In the genomic region with DNA sequence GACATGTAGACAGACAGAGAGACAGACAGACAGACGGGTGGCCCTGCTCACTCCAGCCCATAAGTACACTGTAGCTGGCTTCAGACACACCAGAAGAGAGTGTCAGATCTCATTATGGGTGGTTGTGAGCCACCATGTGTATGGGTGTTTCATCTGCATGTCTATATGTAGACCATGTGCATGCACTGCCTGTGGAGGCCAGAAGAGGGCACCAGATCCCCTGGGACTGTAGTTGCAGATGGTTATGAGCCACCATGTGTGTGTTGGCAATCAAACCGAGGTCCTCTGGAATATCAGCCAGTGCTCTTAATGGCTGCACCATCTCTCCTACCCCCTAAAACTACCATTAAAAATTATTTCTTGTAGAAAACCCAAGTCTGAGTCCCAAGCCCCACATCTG, we compare ENCODE assay signal across 14 mouse cellular contexts. TPM values are rescaled to one million over a fixed set of nuclear protein-coding genes. Genes with fewer than 3 reads are reported as not detected.
A peak's percentile ranks its signal among the peaks of the same experiment; 100 is the strongest.
DNase-seq lines count a peak whose midpoint lies in the region; ATAC-seq and TF ChIP-seq lines count a peak whose summit lies in the region.
"Had no signal": no experiment of that assay in that cellular context is flagged by ENCODE, and none has a peak within 500 bp of the region (broad histone marks: within the 10 kb centered on the region; RNA-seq: fewer than 3 reads in every experiment).

No protein-coding gene starts in this region.

- TF ChIP-seq CTCF in kidney, adult 2 months (conservative IDR thresholded peaks at IDR 0.05; ENCODE audit: insufficient read depth, insufficient read length, low read depth, low read length): 0 out of 2 replicates have a peak, but pooled peaks have one; percentile 22
- peak; percentile 44 to 62 (median 51) for TF ChIP-seq CTCF in MEL (IDR thresholded peaks at IDR 0.05 in 2 of 3, conservative IDR thresholded peaks at IDR 0.05 in 1 of 3; ENCODE audit: control insufficient read depth in 1 of 3, insufficient read depth in 1 of 3, low read depth in 2 of 3, low read length in 3 of 3, poor library complexity in 1 of 3, severe bottlenecking in 1 of 3)
- TF ChIP-seq CTCF in liver, postnatal 0 days (IDR thresholded peaks at IDR 0.05; ENCODE audit: low read depth): peak; percentile 69

- no peaks in the 10 kb centered on the region for H3K36me3 ChIP-seq in kidney, adult 2 months (ENCODE audit: control insufficient read depth, insufficient read depth, low read length)
- no peaks in the 10 kb centered on the region for H3K36me3 ChIP-seq in MEL (ENCODE audit: control insufficient read depth in 1 of 2, insufficient read depth in 2 of 2, low read length in 2 of 2)
- H3K36me3 ChIP-seq in liver, postnatal 0 days (replicated peaks; ENCODE audit: insufficient read depth, low read length): no peaks in the 10 kb centered on the region
- no peaks in the 10 kb centered on the region for H3K36me3 ChIP-seq in forebrain, embryonic 14.5 days (ENCODE audit: control insufficient read depth, insufficient read depth, low read length)
- H3K36me3 ChIP-seq: heart, embryonic 15.5 days; liver, embryonic 13.5 days; neural tube, embryonic 12.5 days had no signal

- TF ChIP-seq POLR2A in kidney, adult 2 months (IDR thresholded peaks at IDR 0.05; ENCODE audit: low read depth, low read length): no peak
- no peak for TF ChIP-seq POLR2A in MEL (IDR thresholded peaks at IDR 0.05; ENCODE audit: control insufficient read depth in 1 of 2, insufficient read depth in 1 of 2, low read depth in 1 of 2, low read length in 2 of 2, poor library complexity in 1 of 2)

- H3K4me1 ChIP-seq in kidney, adult 2 months (ENCODE audit: control insufficient read depth, insufficient read depth, low read length): no peaks in the 10 kb centered on the region
- H3K4me1 ChIP-seq in MEL (ENCODE audit: control insufficient read depth in 1 of 2, insufficient read depth in 2 of 2, low read length in 2 of 2): no peaks in the 10 kb centered on the region
- H3K4me1 ChIP-seq in liver, postnatal 0 days (ENCODE audit: insufficient read depth): no peaks in the 10 kb centered on the region
- no peaks in the 10 kb centered on the region for H3K4me1 ChIP-seq in forebrain, embryonic 14.5 days (ENCODE audit: control insufficient read depth, insufficient read depth, low read length)
- H3K4me1 ChIP-seq: heart, embryonic 15.5 days; liver, embryonic 13.5 days; neural tube, embryonic 12.5 days had no signal

- DNase-seq in kidney, adult 2 months: no peak
- no peak for DNase-seq in kidney, adult 8-10 months
- DNase-seq in 416B (ENCODE audit: low read depth) (peak; percentile 54), MEL (ENCODE audit: low read depth, low spot score) (peak; percentile 57)
- peak; percentile 40 for DNase-seq in liver, postnatal 0 days
- DNase-seq in yolk sac, embryonic 10.5 days (ENCODE audit: low spot score): no peak
- DNase-seq in heart, postnatal 36 days: no peak
- DNase-seq in forebrain, embryonic 14.5 days (ENCODE audit: low spot score): no peak
- DNase-seq: cerebellum, adult 9-11 months; liver, embryonic 13.5 days had no signal

- no peak for ATAC-seq in liver, postnatal 0 days
- no peak for ATAC-seq in forebrain, embryonic 14.5 days
- ATAC-seq: activated CD4-positive, CD25-positive, alpha-beta regulatory T cell, adult 4 months had no signal

- H3K9ac ChIP-seq in MEL (ENCODE audit: control insufficient read depth, low read depth, low read length, poor library complexity, severe bottlenecking): no peak overlapping the region
- no peak overlapping the region for H3K9ac ChIP-seq in liver, postnatal 0 days (replicated peaks)
- no peak overlapping the region for H3K9ac ChIP-seq in forebrain, embryonic 14.5 days (ENCODE audit: low read length)
- H3K9ac ChIP-seq: heart, embryonic 15.5 days; liver, embryonic 13.5 days; neural tube, embryonic 12.5 days had no signal

- WGBS in kidney, adult 2 months: 95% methylated on average over 2 of the region's 2 CpGs
- 82% methylated on average over 2 of the region's 2 CpGs for WGBS in liver, postnatal 0 days (ENCODE audit: insufficient replicate concordance)
- WGBS in forebrain, embryonic 14.5 days: 93% methylated on average over 2 of the region's 2 CpGs

- 0 out of 2 replicates have a peak overlapping the region, but pooled peaks have one; percentile 14 for H3K4me2 ChIP-seq in liver, postnatal 0 days (ENCODE audit: low read depth, low read length)
- H3K4me2 ChIP-seq in forebrain, embryonic 14.5 days (ENCODE audit: low read length): no peak overlapping the region
- H3K4me2 ChIP-seq: heart, embryonic 15.5 days; liver, embryonic 13.5 days; neural tube, embryonic 12.5 days had no signal

- no peak for TF ChIP-seq EP300 in MEL (IDR thresholded peaks at IDR 0.05; ENCODE audit: low read depth in 1 of 2, low read length in 2 of 2)
- TF ChIP-seq EP300 in liver, postnatal 0 days (IDR thresholded peaks at IDR 0.05; ENCODE audit: low read depth): no peak

- no peak overlapping the region for H3K27ac ChIP-seq in kidney, adult 2 months (ENCODE audit: insufficient read depth, low read depth, low read length)
- H3K27ac ChIP-seq in MEL (ENCODE audit: control insufficient read depth, low read depth, low read length): no peak overlapping the region
- H3K27ac ChIP-seq in liver, postnatal 0 days (ENCODE audit: low read depth): peak overlapping the region; percentile 72
- H3K27ac ChIP-seq in forebrain, embryonic 14.5 days (ENCODE audit: low read depth, low read length): no peak overlapping the region
- H3K27ac ChIP-seq: heart, embryonic 15.5 days; liver, embryonic 13.5 days; neural tube, embryonic 12.5 days had no signal

- no peaks in the 10 kb centered on the region for H3K79me2 ChIP-seq in MEL (ENCODE audit: control insufficient read depth, insufficient read depth, low read length, poor library complexity)

- no peak overlapping the region for H3K4me3 ChIP-seq in kidney, adult 2 months (ENCODE audit: insufficient read depth, low read depth, low read length)
- no peak overlapping the region for H3K4me3 ChIP-seq in MEL (ENCODE audit: control insufficient read depth in 1 of 2, insufficient read depth in 1 of 2, low read depth in 2 of 2, low read length in 2 of 2)
- no peak overlapping the region for H3K4me3 ChIP-seq in liver, postnatal 0 days (ENCODE audit: low read depth, low read length)
- no peak overlapping the region for H3K4me3 ChIP-seq in forebrain, embryonic 14.5 days (ENCODE audit: low read depth, low read length)
- H3K4me3 ChIP-seq: erythroblast, embryonic 14.5 days; heart, embryonic 15.5 days; liver, embryonic 13.5 days; neural tube, embryonic 12.5 days had no signal

- intact Hi-C loops in heart, postnatal 36 days (cut with DNase I): no loop called here

- H3K9me3 ChIP-seq in MEL (replicated peaks; ENCODE audit: insufficient read depth, low read length): no peaks in the 10 kb centered on the region
- no peaks in the 10 kb centered on the region for H3K9me3 ChIP-seq in liver, postnatal 0 days (ENCODE audit: low read length)
- H3K9me3 ChIP-seq in forebrain, embryonic 14.5 days (replicated peaks; ENCODE audit: control insufficient read depth, low read length): no peaks in the 10 kb centered on the region
- H3K9me3 ChIP-seq: heart, embryonic 15.5 days; neural tube, embryonic 12.5 days had no signal

- peak; percentile 36 for TF ChIP-seq RAD21 in MEL (IDR thresholded peaks at IDR 0.05; ENCODE audit: low read depth, low read length)

- H3K27me3 ChIP-seq in kidney, adult 2 months (replicated peaks; ENCODE audit: control insufficient read depth, insufficient read depth, low read length): no peaks in the 10 kb centered on the region
- H3K27me3 ChIP-seq in MEL (ENCODE audit: control insufficient read depth in 1 of 2, insufficient read depth in 2 of 2, low read length in 2 of 2): no peaks in the 10 kb centered on the region
- H3K27me3 ChIP-seq in liver, postnatal 0 days (ENCODE audit: insufficient read depth, low read length): no peaks in the 10 kb centered on the region
- H3K27me3 ChIP-seq in forebrain, embryonic 14.5 days (replicated peaks; ENCODE audit: control insufficient read depth, insufficient read depth, low read length): no peaks in the 10 kb centered on the region
- H3K27me3 ChIP-seq: heart, embryonic 15.5 days; liver, embryonic 13.5 days; neural tube, embryonic 12.5 days had no signal

TF ChIP-seq in MEL, 35 proteins besides CTCF, POLR2A, EP300 and RAD21:
- TF ChIP-seq MXI1 (IDR thresholded peaks at IDR 0.05; ENCODE audit: low read depth, low read length) (no peak), MYC (IDR thresholded peaks at IDR 0.05; ENCODE audit: low read depth, low read length) (0 out of 2 replicates have a peak, but pooled peaks have one; percentile 39), ZKSCAN1 (IDR thresholded peaks at IDR 0.05; ENCODE audit: low read depth, low read length) (no peak), SIN3A (IDR thresholded peaks at IDR 0.05; ENCODE audit: low read length) (no peak), RCOR1 (IDR thresholded peaks at IDR 0.05; ENCODE audit: low read depth, low read length) (no peak), ELF1 (IDR thresholded peaks at IDR 0.05; ENCODE audit: low read depth, low read length) (no peak)
TF ChIP-seq in MEL: peak in this region for 1.

RNA-seq across cellular contexts. Expression of gene Fcgr4, which starts 11.8 kb away (rescaled TPM):
- polyA plus RNA-seq in kidney, adult 2 months (2012; rRNA removed): 3.3 and 3.7 TPM in 2 replicates
- total RNA-seq in MEL (2012; rRNA removed): not detected in 2 replicates
- not detected for polyA plus RNA-seq in MEL (2012; ENCODE audit: insufficient read depth in 1 of 2, insufficient read length in 2 of 2, low read depth in 1 of 2, low replicate concordance in 2 of 2, missing spikeins in 1 of 2)
- polyA plus RNA-seq in liver, postnatal 0 days (2015; fragmentation: Nextera tagmentation; extraction: Ambion mirVana): 9.4 and 9.7 TPM in 2 replicates
- under 1 TPM in 1 of 2 experiments, not detected in 1; 0.76 TPM for total RNA-seq in heart, postnatal 36 days (2021)
- 0.41 and 0.50 TPM in 2 replicates for polyA plus RNA-seq in forebrain, embryonic 14.5 days (2014; fragmentation: Nextera tagmentation; extraction: Ambion mirVana)
- polyA plus RNA-seq: erythroblast, embryonic 14.5 days had no signal

RNA-seq across cellular contexts. Expression of gene Fcgr2b, which starts 30.6 kb away (rescaled TPM):
- polyA plus RNA-seq in kidney, adult 2 months (2012; rRNA removed): 61.7 and 64.6 TPM in 2 replicates
- 4.7 and 6.4 TPM in 2 replicates for total RNA-seq in MEL (2012; rRNA removed)
- 1 to 10 TPM in 1 of 2 experiments, not detected in 1; 8.2 TPM for polyA plus RNA-seq in MEL (2012; ENCODE audit: insufficient read depth in 1 of 2, insufficient read length in 2 of 2, low read depth in 1 of 2, low replicate concordance in 2 of 2, missing spikeins in 1 of 2)
- 18.0 and 18.7 TPM in 2 replicates for polyA plus RNA-seq in liver, postnatal 0 days (2015; fragmentation: Nextera tagmentation; extraction: Ambion mirVana)
- total RNA-seq in heart, postnatal 36 days (2021): 10 to 100 TPM in 1 of 2 experiments, 1 to 10 TPM in 1; 7.3 to 10.0 TPM
- polyA plus RNA-seq in forebrain, embryonic 14.5 days (2014; fragmentation: Nextera tagmentation; extraction: Ambion mirVana): 0.52 and 1.5 TPM in 2 replicates
- polyA plus RNA-seq: erythroblast, embryonic 14.5 days had no signal

RNA-seq across cellular contexts. Expression of gene Fcgr3, which starts 57.8 kb away (rescaled TPM):
- 4.8 and 6.4 TPM in 2 replicates for polyA plus RNA-seq in kidney, adult 2 months (2012; rRNA removed)
- 0.39 and 0.62 TPM in 2 replicates for total RNA-seq in MEL (2012; rRNA removed)
- polyA plus RNA-seq in MEL (2012; ENCODE audit: insufficient read depth in 1 of 2, insufficient read length in 2 of 2, low read depth in 1 of 2, low replicate concordance in 2 of 2, missing spikeins in 1 of 2): 1 to 10 TPM in 1 of 2 experiments, not detected in 1; 6.1 TPM
- 40.3 and 41.8 TPM in 2 replicates for polyA plus RNA-seq in liver, postnatal 0 days (2015; fragmentation: Nextera tagmentation; extraction: Ambion mirVana)
- total RNA-seq in heart, postnatal 36 days (2021): 10 to 100 TPM; 13.7 to 18.6 TPM
- polyA plus RNA-seq in forebrain, embryonic 14.5 days (2014; fragmentation: Nextera tagmentation; extraction: Ambion mirVana): 8.3 and 11.5 TPM in 2 replicates
- polyA plus RNA-seq: erythroblast, embryonic 14.5 days had no signal

Comparison
In these comparisons a context has a peak if more than half of its experiments do, and no peak if none do; other contexts are left out.
1. DNase-seq: peak in 416B (single experiment), MEL (single experiment) and liver, postnatal 0 days (single experiment); none in kidney, adult 2 months (single experiment), kidney, adult 8-10 months (0 of 2), yolk sac, embryonic 10.5 days (single experiment), heart, postnatal 36 days (0 of 2) and forebrain, embryonic 14.5 days (single experiment).
2. Peak in every context shown above with its lines, with median percentiles within 50 percentile points of each other: CTCF ChIP-seq.